7 mouse cellular contexts compared by ENCODE assay signal in genomic region chr2:146414484-146415291, GRCm38 (mm10).
DNase-seq lines count a peak whose midpoint lies in the region; ATAC-seq and TF ChIP-seq lines count a peak whose summit lies in the region.

No protein-coding gene starts in this region.

- TF ChIP-seq CTCF in midbrain, postnatal 0 days (IDR thresholded peaks at IDR 0.05) = peak; percentile 86

- 32% methylated on average over 8 of the region's 8 CpGs for WGBS in midbrain, postnatal 0 days

- intact Hi-C loops in left cerebral cortex, postnatal 36 days (cut with DNase I) = loop anchor here (1.0 to 5.0 kb wide), 2 partner anchors 197 to 457 kb away; no protein-coding TSS in a partner anchor

- peak; percentile 94 to 98 for DNase-seq in cerebellum, postnatal 14 days
- peak; percentile 53 for DNase-seq in gastrocnemius, adult 18-20 months (ENCODE audit: low spot score)
- peak; percentile 31 for DNase-seq in kidney, adult 11 months
- peak; percentile 73 to 79 for DNase-seq in left cerebral cortex, postnatal 36 days (ENCODE audit: low spot score in 2 of 2)
- DNase-seq in midbrain, postnatal 0 days (ENCODE audit: low spot score) = peak; percentile 94
- DNase-seq in spleen, postnatal 36 days (ENCODE audit: low spot score in 2 of 2) = peak; percentile 33 to 53

- no peaks in the 10 kb centered on the region for H3K9me3 ChIP-seq in midbrain, postnatal 0 days (ENCODE audit: low read length)

- H3K9ac ChIP-seq in midbrain, postnatal 0 days (replicated peaks; ENCODE audit: low read length, poor library complexity, severe bottlenecking) = no peak overlapping the region

- no peaks in the 10 kb centered on the region for H3K4me1 ChIP-seq in midbrain, postnatal 0 days (ENCODE audit: insufficient read depth, low read length)

- H3K4me2 ChIP-seq in midbrain, postnatal 0 days (ENCODE audit: low read depth, low read length, poor library complexity, severe bottlenecking) = no peak overlapping the region

- ATAC-seq in activated CD4-positive, CD25-positive, alpha-beta regulatory T cell, adult 4 months = peak; percentile 73
- peak; percentile 87 for ATAC-seq in midbrain, postnatal 0 days (ENCODE audit: low FRiP score)

- H3K36me3 ChIP-seq in midbrain, postnatal 0 days (ENCODE audit: insufficient read depth, low read length) = peaks cover 3% of the 10 kb centered on the region

- no peaks in the 10 kb centered on the region for H3K27me3 ChIP-seq in midbrain, postnatal 0 days (ENCODE audit: insufficient read depth, low read length)

- H3K4me3 ChIP-seq in midbrain, postnatal 0 days (ENCODE audit: low read depth, low read length) = no peak overlapping the region

- no peak overlapping the region for H3K27ac ChIP-seq in midbrain, postnatal 0 days (ENCODE audit: low read depth, low read length)

Comparison
In these comparisons a context has a peak if more than half of its experiments do, and no peak if none do; other contexts are left out.
1. DNase-seq: peak in every context shown above with its lines; median percentile 96 in cerebellum, postnatal 14 days; 94 in midbrain, postnatal 0 days; 76 in left cerebral cortex, postnatal 36 days; 53 in gastrocnemius, adult 18-20 months; 43 in spleen, postnatal 36 days; 31 in kidney, adult 11 months.